Mouse (Mus musculus) stomach, postnatal 0 days (tissue): ENCODE measurements around the gene 4931428F04Rik.

Source experiments
- CTCF ChIP-seq: IDR thresholded peaks from 2 replicates; pipeline ENCODE4 v1.5.1; 2016; ENCODE audit warnings: antibody characterized with exemption, low read depth, mild to moderate bottlenecking, moderate library complexity
- EP300 ChIP-seq: optimal IDR thresholded peaks from 2 replicates; pipeline ENCODE3; 2016; ENCODE audit warnings: antibody characterized with exemption

- no peak for TF ChIP-seq CTCF
- no peak for TF ChIP-seq EP300
Measured at GRCm38 (mm10) chr8:105295256-105295655, 5.6 kb upstream of the 4931428F04Rik start.
